Comparison of ENCODE assay signal across 8 mouse cellular contexts in the genomic region with DNA sequence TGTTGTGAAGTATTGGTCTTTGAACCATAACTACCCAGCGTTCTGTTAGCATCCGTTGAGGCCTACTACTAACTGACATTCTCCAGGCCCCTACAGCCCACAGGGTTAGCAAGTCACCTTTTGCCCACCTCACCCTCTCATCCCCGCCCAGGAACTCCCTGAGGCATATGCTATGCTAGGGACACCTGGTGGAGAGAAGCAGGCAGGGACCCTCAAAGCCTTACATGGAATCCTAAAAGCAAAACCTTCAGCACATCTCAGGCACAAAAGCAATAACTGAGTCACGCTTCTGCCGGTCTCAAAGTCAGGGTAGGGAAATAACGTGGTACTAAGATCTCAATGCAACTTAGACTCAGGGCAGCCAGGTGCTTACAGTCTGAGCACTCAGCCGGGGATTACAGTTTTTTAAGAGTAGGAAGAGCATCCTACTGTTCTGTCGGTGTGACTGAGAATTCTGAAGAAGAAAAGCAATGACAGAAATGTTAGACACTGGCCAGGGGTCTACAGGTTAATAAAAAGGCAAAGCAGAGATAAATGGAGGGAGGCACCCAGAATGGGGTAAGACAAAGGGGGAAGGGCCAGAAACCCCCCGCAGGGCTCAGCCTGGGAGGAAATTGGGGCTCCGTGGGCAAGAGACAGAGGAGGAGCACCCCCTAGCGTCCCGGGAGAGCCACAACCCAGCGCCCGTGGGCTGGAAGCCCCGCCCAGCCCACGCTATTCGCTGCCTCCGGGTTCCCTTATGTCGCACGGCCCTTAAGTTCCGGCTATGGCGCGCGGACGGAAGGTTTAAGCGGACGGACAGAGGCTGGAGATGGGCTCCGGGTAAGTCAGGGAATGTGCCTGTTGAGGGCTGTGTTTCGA. TPM values are rescaled to one million over a fixed set of nuclear protein-coding genes. Genes with fewer than 3 reads are reported as not detected.
DNase-seq lines count a peak whose midpoint lies in the region; ATAC-seq lines count a peak whose summit lies in the region.

A gene (plus strand): TSS at position 789 of the 861 bp plus-strand sequence.

- peak; percentile 98 for ATAC-seq in inflammation-experienced regulatory T-cells, adult 6 months
- ATAC-seq in megakaryocyte-erythroid progenitor cell, adult 5-6 weeks (replicated peaks; ENCODE audit: low FRiP score, low TSS enrichment, poor library complexity, severe bottlenecking) = peak; percentile 94

- intact Hi-C loops in gastrocnemius, postnatal 14 days (cut with DNase I; ENCODE audit: low total_unique reads) = no loop called here
- intact Hi-C loops in left cerebral cortex, postnatal 10 days (cut with DNase I) = loop anchor here (2.0 to 5.0 kb wide), 3 partner anchors 53 to 680 kb away; a partner anchor contains a TSS

- peak; percentile 95 to 99 for DNase-seq in adrenal gland, adult (ENCODE audit: inconsistent age in 2 of 2, low spot score in 1 of 2)
- peak; percentile 98 for DNase-seq in embryo, embryonic 10.5 days (ENCODE audit: low spot score)
- DNase-seq in gastrocnemius, postnatal 14 days = peak; percentile 95
- DNase-seq in left cerebral cortex, postnatal 10 days (ENCODE audit: extremely low spot score in 1 of 2, low spot score in 2 of 2) = peak; percentile 94 to 96
- peak; percentile 94 for DNase-seq in right cerebral cortex, postnatal 25 days
- peak; percentile 93 to 95 for DNase-seq in urinary bladder, postnatal 4 days (ENCODE audit: low spot score in 2 of 2)

RNA-seq across cellular contexts. Expression of the gene that starts here (rescaled TPM):
- 10 to 100 TPM; 21.7 to 23.4 TPM for total RNA-seq in gastrocnemius, postnatal 14 days (2021)
- 10 to 100 TPM; 34.8 to 38.2 (median 36.5) TPM for polyA plus RNA-seq in inflammation-experienced regulatory T-cells, adult 6 months (2017; shearing (Covaris generic))
- 10 to 100 TPM; 19.7 to 22.0 TPM for total RNA-seq in left cerebral cortex, postnatal 10 days (2021)
- total RNA-seq in megakaryocyte-erythroid progenitor cell, adult 5-6 weeks (2014; fragmentation: Nextera tagmentation) = 31.8 and 39.6 TPM in 2 replicates
- 31.6 and 43.1 TPM in 2 replicates for total RNA-seq in megakaryocyte-erythroid progenitor cell, adult 5-6 weeks (2017)

Comparison
In these comparisons a context has a peak if more than half of its experiments do, and no peak if none do; other contexts are left out.
1. Peak in every context shown above with its lines: DNase-seq and ATAC-seq.